Mouse (Mus musculus) CH12.LX (cell line): ENCODE results near the gene Rgn. TPM values are rescaled to one million over a fixed set of nuclear protein-coding genes. Genes with fewer than 3 reads are reported as not detected.

ENCODE experiments used
- DNase-seq: peaks from one replicate; pipeline ENCODE4 v3.0.0-alpha.2; 2013; ENCODE audit errors: extremely low read depth
- H3K27ac ChIP-seq: 2 replicates; pipeline ENCODE4 v1.5.1; 2012; ENCODE audit warnings: low read depth, mild to moderate bottlenecking, control low read depth, moderate library complexity; ENCODE audit not compliant: insufficient read depth
- H3K27me3 ChIP-seq: replicated peaks from 2 replicates; pipeline ENCODE3; 2012; ENCODE audit warnings: inconsistent platforms
- H3K36me3 ChIP-seq, 2 experiments: replicated peaks in 1 of 2; 2 replicates each; pipeline versions ENCODE3 to v1.6.1; 2012; ENCODE audit warnings: inconsistent platforms in 1 of 2, low read length in 1 of 2, mild to moderate bottlenecking in 1 of 2, mixed read lengths in 1 of 2, moderate library complexity in 1 of 2; ENCODE audit not compliant: control insufficient read depth in 1 of 2, insufficient read depth in 1 of 2
- H3K4me1 ChIP-seq, 2 experiments: 2 replicates each; pipeline ENCODE4 v1.6.1; 2012; ENCODE audit warnings: inconsistent platforms in 1 of 2, moderate library complexity in 1 of 2; ENCODE audit not compliant: insufficient read depth in 2 of 2, control insufficient read depth in 1 of 2
- H3K4me2 ChIP-seq: 2 replicates; pipeline ENCODE4 v1.6.1; 2012; ENCODE audit warnings: low read depth, mild to moderate bottlenecking, control low read depth; ENCODE audit not compliant: poor library complexity, insufficient read depth, severe bottlenecking
- H3K4me3 ChIP-seq, 3 experiments: fragments of 150-350 bp in 1 of 3; sonication (generic) in 1 of 3; replicated peaks in 1 of 3; 2 replicates each; pipeline versions ENCODE3 to v1.5.1; 2011 to 2012; ENCODE audit warnings: low read depth in 2 of 3, low read length in 2 of 3, mild to moderate bottlenecking in 2 of 3, moderate library complexity in 2 of 3, control low read depth in 1 of 3, improper control_type of control experiment in 1 of 3, inconsistent platforms in 1 of 3, mixed read lengths in 1 of 3; ENCODE audit not compliant: poor library complexity in 1 of 3
- H3K79me2 ChIP-seq: replicated peaks from 2 replicates; pipeline ENCODE4 v1.6.1; 2012; ENCODE audit warnings: mild to moderate bottlenecking, moderate library complexity; ENCODE audit not compliant: control insufficient read depth, poor library complexity, insufficient read depth, severe bottlenecking; ENCODE audit errors: extremely low read depth
- H3K9ac ChIP-seq: 2 replicates; pipeline ENCODE4 v1.6.1; 2012; ENCODE audit warnings: low read depth, mild to moderate bottlenecking, control low read depth, moderate library complexity; ENCODE audit not compliant: insufficient read depth
- H3K9me3 ChIP-seq: replicated peaks from 2 replicates; pipeline ENCODE3; 2012; ENCODE audit warnings: low read length, inconsistent platforms, mixed read lengths
- CTCF ChIP-seq, 2 experiments: IDR thresholded peaks in 1 of 2; conservative IDR thresholded peaks in 1 of 2; 2 replicates each; pipeline ENCODE4 v1.5.1; 2011 to 2012; ENCODE audit warnings: low read depth in 2 of 2, low read length in 2 of 2, improper control_type of control experiment in 1 of 2, inconsistent platforms in 1 of 2, mild to moderate bottlenecking in 1 of 2, moderate library complexity in 1 of 2
- ETS1 ChIP-seq: conservative IDR thresholded peaks from 2 replicates; pipeline ENCODE4 v1.6.1; 2012; ENCODE audit warnings: low read depth, mild to moderate bottlenecking, inconsistent platforms, low read length, improper control_type of control experiment, moderate library complexity
- JUN ChIP-seq: IDR thresholded peaks from 2 replicates; pipeline ENCODE4 v1.6.1; 2011; ENCODE audit warnings: low read depth, mild to moderate bottlenecking, low read length, improper control_type of control experiment, moderate library complexity; ENCODE audit not compliant: insufficient read depth
- MAFK ChIP-seq: IDR thresholded peaks from 2 replicates; pipeline ENCODE4 v1.6.1; 2011; ENCODE audit warnings: low read length, improper control_type of control experiment; ENCODE audit not compliant: insufficient replicate concordance
- MAZ ChIP-seq: IDR thresholded peaks from 2 replicates; pipeline ENCODE4 v1.6.1; 2012; ENCODE audit warnings: low read depth, mild to moderate bottlenecking, inconsistent platforms, low read length, improper control_type of control experiment, moderate library complexity
- MEF2A ChIP-seq: IDR thresholded peaks from 2 replicates; pipeline ENCODE4 v1.6.1; 2014; ENCODE audit warnings: low read depth, mild to moderate bottlenecking, inconsistent platforms, low read length, improper control_type of control experiment, borderline replicate concordance
- MXI1 ChIP-seq: IDR thresholded peaks from 2 replicates; pipeline ENCODE4 v1.6.1; 2011; ENCODE audit warnings: mild to moderate bottlenecking, low read depth, low read length, improper control_type of control experiment
- NRF1 ChIP-seq: IDR thresholded peaks from 2 replicates; pipeline ENCODE4 v1.6.1; 2014; ENCODE audit warnings: low read depth, mild to moderate bottlenecking, inconsistent platforms, low read length, improper control_type of control experiment, moderate library complexity
- PAX5 ChIP-seq: IDR thresholded peaks from 2 replicates; pipeline ENCODE4 v1.6.1; 2012; ENCODE audit warnings: low read length, inconsistent platforms, mixed read lengths
- RAD21 ChIP-seq: IDR thresholded peaks from 2 replicates; pipeline ENCODE4 v1.6.1; 2011; ENCODE audit warnings: low read depth, mild to moderate bottlenecking, low read length, improper control_type of control experiment, moderate library complexity
- SIN3A ChIP-seq: IDR thresholded peaks from 2 replicates; pipeline ENCODE4 v1.6.1; 2012; ENCODE audit warnings: low read length, improper control_type of control experiment, inconsistent platforms
- SMC3 ChIP-seq: IDR thresholded peaks from 2 replicates; pipeline ENCODE4 v1.6.1; 2011; ENCODE audit warnings: low read depth, low read length, improper control_type of control experiment
- dilution Hi-C: fragments of 300-500 bp; cut with MboI; formaldehyde crosslinking; loops from 2 replicates; pipeline ENCODE4 v1.14.3; 2020; ENCODE audit warnings: low sequenced_read_pairs; ENCODE audit not compliant: extremely low pct_unique_long_range_greater_than_20kb, extremely low pct_ligation_motif_present
- in situ Hi-C: fragments of 300-500 bp; cut with MboI; formaldehyde crosslinking; loops from 3 replicates; pipeline ENCODE4 v1.14.3; 2019; ENCODE audit warnings: low sequenced_read_pairs, low pct_ligation_motif_present, low pct_unique_long_range_greater_than_20kb, mixed read lengths
- polyA plus RNA-seq: library from polyadenylated mRNA; unstranded; fragments of >175 nt; gene quantifications from 2 replicates; pipeline ENCODE4 v1.2.1, GENCODE M21; 2012; ENCODE audit warnings: low read depth; ENCODE audit not compliant: insufficient read length
- total RNA-seq, 2 experiments: library from RNA; depleted of rRNA; stranded (reverse); fragments of 300-350 nt in 1 of 2; fragments of >200 nt in 1 of 2; gene quantifications; 2 replicates each; pipeline ENCODE4 v1.2.3; 2012 to 2014

Gene Rgn
- total and polyA plus RNA-seq, 3 experiments, result not detected

GRCm38 (mm10) chrX:20552199-20552598 lies 2.6 kb downstream of the Rgn start:
- Histone ChIP-seq H3K4me1 (no peaks in the 10 kb centered on the region), H3K9ac (no peak overlapping the region)
- no peak for TF ChIP-seq SIN3A
- no peak for TF ChIP-seq NRF1
- TF ChIP-seq ETS1, result no peak
- TF ChIP-seq MXI1, result no peak
- TF ChIP-seq, all 38 proteins: peak for 0
- dilution Hi-C loops (no loop called here), in situ Hi-C loops (loop anchor here (25.0 kb wide), 3 partner anchors 190 to 540 kb away; partner anchors contain the start of gene Rp2)
- Histone ChIP-seq H3K36me3 (no peaks in the 10 kb centered on the region), H3K79me2 (no peaks in the 10 kb centered on the region), H3K4me3 (no peak overlapping the region), H3K27ac (no peak overlapping the region), H3K27me3 (no peaks in the 10 kb centered on the region), H3K4me2 (no peak overlapping the region), H3K9me3 (no peaks in the 10 kb centered on the region)
- DNase-seq, result no peak

- H3K79me2 ChIP-seq, result no peaks in the 10 kb centered on the region
- H3K9ac ChIP-seq, result no peak overlapping the region
- peak; percentile 3 for DNase-seq
- dilution Hi-C loops, result no loop called here
- in situ Hi-C loops, result loop anchor here (25.0 kb wide), 3 partner anchors 200 to 550 kb away; partner anchors contain the start of gene Rp2
- H3K27me3 ChIP-seq, result no peaks in the 10 kb centered on the region
- no peak overlapping the region; the same call in 1 of the 2 replicates for H3K4me2 ChIP-seq
- H3K36me3 ChIP-seq, result no peaks in the 10 kb centered on the region
- TF ChIP-seq CTCF (conservative IDR thresholded peaks at IDR 0.05 in 1 of 2, IDR thresholded peaks at IDR 0.05 in 1 of 2; ENCODE audit: low read depth in 2 of 2, low read length in 2 of 2) (peak in 1 of 2 experiments; percentile 58; a peak in 2 of 4 replicates), MEF2A (no peak), RAD21 (peak; percentile 67), SMC3 (peak; percentile 31), PAX5 (no peak)
- no peaks in the 10 kb centered on the region for H3K4me1 ChIP-seq
- H3K9me3 ChIP-seq, result no peaks in the 10 kb centered on the region
- no peak overlapping the region for H3K27ac ChIP-seq
- H3K4me3 ChIP-seq, result no peak overlapping the region
Measured at GRCm38 (mm10) chrX:20561846-20562245, 12.3 kb downstream of the Rgn start.

DNA sequence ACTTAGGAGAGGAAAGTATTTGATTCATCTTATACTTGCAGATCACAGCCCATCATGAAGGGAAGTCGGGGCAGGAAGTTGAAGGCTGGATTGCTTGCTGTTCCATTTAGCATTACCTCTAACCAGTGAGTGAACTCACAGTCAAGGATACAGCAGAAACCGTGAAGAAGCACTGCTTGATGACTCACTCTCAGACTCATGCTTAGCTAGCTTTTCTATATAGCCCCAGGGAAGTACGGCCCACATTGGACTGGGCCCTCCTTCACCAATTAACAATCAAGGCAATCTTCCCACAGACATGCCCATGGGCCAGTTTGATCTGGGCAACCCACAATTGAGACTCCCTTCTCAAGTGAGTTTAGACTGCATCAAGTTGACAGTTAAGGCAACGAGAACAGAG lies 14.4 kb downstream of the Rgn start:
- Histone ChIP-seq H3K79me2 (no peaks in the 10 kb centered on the region), H3K36me3 (no peaks in the 10 kb centered on the region), H3K4me3 (no peak overlapping the region), H3K9ac (no peak overlapping the region), H3K9me3 (no peaks in the 10 kb centered on the region), H3K4me1 (no peaks in the 10 kb centered on the region), H3K27me3 (no peaks in the 10 kb centered on the region), H3K4me2 (no peak overlapping the region), H3K27ac (no peak overlapping the region)
- dilution Hi-C loops (no loop called here), in situ Hi-C loops (loop anchor here (25.0 kb wide), 3 partner anchors 202 to 552 kb away; partner anchors contain the start of gene Rp2)
- TF ChIP-seq RAD21 (no peak), MAZ (no peak), JUN (no peak), MAFK (no peak)
- no peak for DNase-seq
